Mouse (Mus musculus) stomach, embryonic 14.5 days (tissue): ENCODE measurements around the gene Pde1b. TPM values are rescaled to one million over a fixed set of nuclear protein-coding genes. Genes with fewer than 3 reads are reported as not detected.

Source experiments
- ATAC-seq: fragments of 200-750 bp; cut with Nextera tagmentation; 2 replicates; pipeline ENCODE4 v1.8.0; 2017; ENCODE audit warnings: low read depth, moderate TSS enrichment; ENCODE audit not compliant: insufficient number of reproducible peaks, insufficient read depth, low FRiP score
- H3K27ac ChIP-seq: fragments of 300-500 bp; sonication (generic); 2 replicates; pipeline ENCODE4 v1.5.1; 2014; ENCODE audit warnings: mild to moderate bottlenecking, low read length, moderate library complexity, mixed read lengths
- H3K27me3 ChIP-seq: fragments of 300-500 bp; sonication (generic); 2 replicates; pipeline ENCODE4 v1.6.1; 2014; ENCODE audit warnings: low read length, control low read depth, mixed read lengths; ENCODE audit not compliant: control insufficient read depth, insufficient read depth
- H3K36me3 ChIP-seq: fragments of 300-500 bp; sonication (generic); 2 replicates; pipeline ENCODE4 v1.6.1; 2014; ENCODE audit warnings: mild to moderate bottlenecking, control low read depth, low read length, moderate library complexity, mixed read lengths; ENCODE audit not compliant: control insufficient read depth, insufficient read depth
- H3K4me1 ChIP-seq: fragments of 300-500 bp; sonication (generic); 2 replicates; pipeline ENCODE4 v1.6.1; 2014; ENCODE audit warnings: low read length, control low read depth, mixed read lengths; ENCODE audit not compliant: control insufficient read depth, insufficient read depth
- H3K4me2 ChIP-seq: fragments of 300-500 bp; sonication (generic); replicated peaks from 2 replicates; pipeline ENCODE4 v1.6.1; 2014; ENCODE audit warnings: low read depth, low read length, control low read depth
- H3K4me3 ChIP-seq: fragments of 300-500 bp; sonication (generic); 2 replicates; pipeline ENCODE4 v1.5.1; 2014; ENCODE audit warnings: low read depth, low read length, control low read depth
- H3K9ac ChIP-seq: fragments of 300-500 bp; sonication (generic); replicated peaks from 2 replicates; pipeline ENCODE4 v1.6.1; 2014; ENCODE audit warnings: low read depth, mild to moderate bottlenecking, control low read depth, low read length, moderate library complexity, mixed read lengths
- H3K9me3 ChIP-seq: fragments of 300-500 bp; sonication (generic); 2 replicates; pipeline ENCODE4 v1.6.1; 2016; ENCODE audit warnings: low read depth, low read length, control low read depth; ENCODE audit not compliant: control insufficient read depth
- WGBS: fragments of 180-500 bp; shearing (Covaris S2); extraction: QIAGEN DNeasy Blood & Tissue Kit; methylation state at CpG from one replicate; pipeline ENCODE4 v1.1.7; 2014; 5-methylcytosine and 5-hydroxymethylcytosine counted together
- polyA plus RNA-seq: library from polyadenylated mRNA; unstranded; fragments of >200 nt; fragmentation: Nextera tagmentation; extraction: Ambion mirVana; gene quantifications from 2 replicates; pipeline ENCODE4 v1.2.1, GENCODE M21; 2014

The Pde1b gene
- 15.4 and 15.8 TPM in 2 replicates for polyA plus RNA-seq

DNA sequence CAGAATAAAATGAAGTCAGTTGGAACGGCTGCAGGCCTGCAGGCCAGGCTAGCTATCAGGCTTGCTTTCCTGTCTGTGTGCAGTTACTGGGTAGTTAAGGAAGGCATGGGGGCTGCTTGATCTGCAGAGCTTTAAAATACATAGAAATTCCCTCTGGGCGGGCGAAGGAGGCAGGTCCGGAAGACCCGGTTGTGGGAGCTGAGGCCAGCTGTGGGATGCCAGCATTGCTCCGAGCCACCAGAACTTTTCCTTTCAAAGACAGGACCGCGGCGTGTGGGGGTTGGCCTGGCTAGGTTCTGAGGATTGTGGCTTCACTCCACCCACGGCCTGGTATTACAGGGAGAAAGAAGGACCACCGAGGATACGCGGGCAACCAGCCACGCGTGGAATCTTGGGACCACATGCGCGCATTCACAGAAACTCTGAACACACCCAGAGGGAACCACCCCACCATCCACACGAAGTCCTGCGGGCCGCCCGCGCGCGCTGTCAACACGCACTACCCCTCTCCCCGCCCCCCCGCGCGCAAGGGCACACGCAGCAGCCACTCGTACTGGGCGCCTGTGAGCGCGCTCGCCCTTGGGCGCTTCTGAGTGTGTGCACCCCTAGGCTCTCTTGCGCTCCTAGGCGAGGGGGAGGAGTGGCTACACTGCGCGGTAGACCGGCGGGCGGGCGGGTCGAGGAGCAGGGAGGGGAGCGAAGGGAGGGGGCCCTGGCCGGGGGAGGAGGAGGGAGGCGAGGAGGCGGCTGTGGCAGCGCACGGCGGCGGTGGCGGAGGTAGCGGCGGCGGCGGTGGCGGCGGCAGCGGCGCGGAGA is at the start of gene Pde1b:
Pde1b (plus strand) TSS at position 600 of the 816 bp plus-strand sequence.
- H3K27me3 ChIP-seq, result peaks cover 5% of the 10 kb centered on the region; the same call in 1 of the 2 replicates
- peak within 1 kb of the TSS; percentile 49; the same call in 1 of the 2 replicates for H3K27ac ChIP-seq
- ATAC-seq, result peak; percentile 91
- H3K9me3 ChIP-seq, result no peaks in the 10 kb centered on the region
- no peaks in the 10 kb centered on the region for H3K36me3 ChIP-seq
- peak within 1 kb of the TSS; percentile 36 for H3K9ac ChIP-seq
- 2% methylated on average over 51 of the region's 63 CpGs for WGBS
- no peaks in the 10 kb centered on the region for H3K4me1 ChIP-seq
- H3K4me2 ChIP-seq, result peak within 1 kb of the TSS; percentile 86
- H3K4me3 ChIP-seq, result peak within 1 kb of the TSS; percentile 57

GRCm38 (mm10) chr15:103453551-103454218 is 49.1 kb upstream of the Pde1b start, which contains the start of gene Nckap1l:
Gene Nckap1l (plus strand): TSS chr15:103453794.
- 84% methylated on average over 13 of the region's 13 CpGs for WGBS
- H3K9me3 ChIP-seq, result no peaks in the 10 kb centered on the region
- no peak within 1 kb of the TSS for H3K4me3 ChIP-seq
- no peaks in the 10 kb centered on the region for H3K27me3 ChIP-seq
- no peaks in the 10 kb centered on the region for H3K4me1 ChIP-seq
- ATAC-seq, result no peak
- H3K9ac ChIP-seq, result no peak within 1 kb of the TSS
- no peak within 1 kb of the TSS for H3K4me2 ChIP-seq
- H3K36me3 ChIP-seq, result no peaks in the 10 kb centered on the region
- H3K27ac ChIP-seq, result no peak within 1 kb of the TSS

DNA sequence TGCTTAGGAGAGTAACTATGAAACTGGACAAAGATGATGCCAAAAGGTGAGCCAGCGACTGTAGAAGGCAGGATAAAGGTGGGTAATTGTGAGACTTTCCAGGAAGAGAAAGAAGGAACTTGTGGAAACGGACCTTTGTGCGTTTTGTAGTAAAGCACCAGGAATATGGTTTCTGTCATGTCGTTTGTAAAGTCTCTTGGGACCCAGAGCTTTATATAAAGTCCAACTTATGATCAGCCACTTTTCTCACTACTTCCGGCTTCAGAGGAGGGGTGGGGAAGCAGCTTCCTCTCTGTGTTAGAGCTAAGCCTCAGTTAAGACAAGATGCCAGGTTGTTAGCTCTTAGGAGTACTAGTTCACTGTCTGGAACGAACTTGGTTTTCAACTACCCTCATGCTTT is 48.4 kb upstream of the Pde1b start:
- Histone ChIP-seq H3K4me1 (no peaks in the 10 kb centered on the region), H3K36me3 (no peaks in the 10 kb centered on the region), H3K9ac (no peak overlapping the region), H3K4me3 (no peak overlapping the region), H3K9me3 (no peaks in the 10 kb centered on the region), H3K27ac (no peak overlapping the region), H3K4me2 (no peak overlapping the region), H3K27me3 (no peaks in the 10 kb centered on the region)
- 77% methylated on average over 6 of the region's 6 CpGs for WGBS
- no peak for ATAC-seq

- peak overlapping the region; percentile 69 for H3K27ac ChIP-seq
- no peak overlapping the region for H3K4me3 ChIP-seq
- H3K36me3 ChIP-seq, result no peaks in the 10 kb centered on the region
- no peaks in the 10 kb centered on the region for H3K9me3 ChIP-seq
- no peak overlapping the region for H3K9ac ChIP-seq
- H3K27me3 ChIP-seq, result no peaks in the 10 kb centered on the region
- ATAC-seq, result no peak
- H3K4me2 ChIP-seq, result 0 out of 2 replicates have a peak overlapping the region, but pooled peaks have one; percentile 14
- 0 out of 2 replicates have a peak, but pooled peaks cover 2% of the 10 kb centered on the region for H3K4me1 ChIP-seq
- WGBS, result 39% methylated on average over 7 of the region's 7 CpGs
These were observed 40.1 kb upstream of the Pde1b start for GRCm38 (mm10) chr15:103462539-103463261.

- Histone ChIP-seq H3K9me3 (no peaks in the 10 kb centered on the region), H3K9ac (no peak overlapping the region), H3K4me2 (no peak overlapping the region), H3K4me3 (no peak overlapping the region), H3K4me1 (0 out of 2 replicates have a peak, but pooled peaks cover 2% of the 10 kb centered on the region), H3K36me3 (no peaks in the 10 kb centered on the region), H3K27me3 (no peaks in the 10 kb centered on the region), H3K27ac (no peak overlapping the region)
- WGBS, result 78% methylated on average over 7 of the region's 7 CpGs
- no peak for ATAC-seq
These were observed 31.2 kb upstream of the Pde1b start for GRCm38 (mm10) chr15:103471488-103472194.

GRCm38 (mm10) chr15:103472265-103472664 is 30.6 kb upstream of the Pde1b start:
- Histone ChIP-seq H3K4me3 (no peak overlapping the region), H3K4me1 (0 out of 2 replicates have a peak, but pooled peaks cover 2% of the 10 kb centered on the region), H3K4me2 (no peak overlapping the region), H3K9ac (no peak overlapping the region), H3K9me3 (no peaks in the 10 kb centered on the region), H3K27ac (no peak overlapping the region), H3K36me3 (no peaks in the 10 kb centered on the region), H3K27me3 (no peaks in the 10 kb centered on the region)
- WGBS, result 77% methylated on average over 3 of the region's 3 CpGs
- no peak for ATAC-seq

DNA sequence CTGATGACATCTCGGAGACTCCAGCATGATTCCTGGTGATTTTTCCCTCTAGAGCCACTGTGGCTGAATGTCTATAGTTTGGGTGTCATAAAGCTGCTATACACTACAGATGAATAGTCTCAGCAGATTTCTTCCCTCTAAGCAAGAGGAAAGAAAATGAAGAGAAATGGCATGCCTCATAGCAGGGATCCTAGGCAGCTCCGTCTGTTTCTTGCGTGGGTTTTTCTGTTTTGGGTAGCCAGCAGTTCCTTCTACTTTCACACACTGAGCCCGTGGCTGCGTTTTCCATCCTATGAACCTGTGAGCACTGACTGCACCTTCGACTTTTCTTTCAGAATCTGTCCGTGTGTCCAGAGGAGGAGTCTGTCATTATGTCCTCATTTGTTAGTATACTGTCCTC is 29.7 kb upstream of the Pde1b start:
- no peaks in the 10 kb centered on the region for H3K27me3 ChIP-seq
- ATAC-seq, result no peak
- H3K4me1 ChIP-seq, result 0 out of 2 replicates have a peak, but pooled peaks cover 2% of the 10 kb centered on the region
- no peaks in the 10 kb centered on the region for H3K9me3 ChIP-seq
- no peak overlapping the region for H3K4me2 ChIP-seq
- no peak overlapping the region for H3K9ac ChIP-seq
- H3K4me3 ChIP-seq, result no peak overlapping the region
- no peaks in the 10 kb centered on the region for H3K36me3 ChIP-seq
- WGBS, result 86% methylated on average over 7 of the region's 7 CpGs
- no peak overlapping the region for H3K27ac ChIP-seq
